Mouse (Mus musculus): ENCODE measurements at regions not wholly inside any gene's neighbourhood (a gene's known extent, or its start where the extent isn't known, plus 50 kb on each side); places are given as distances from the start of the nearest gene placed in this dataset.
"Not testable (repeated sequence)": the region's sequence is repeated elsewhere in the genome, so short reads cannot be mapped to it uniquely, and the experiment has no call there.

GRCm38 (mm10) chr7:82047456-82047855 is 55.4 kb upstream of the Bnc1 start:
- no peak for DNase-seq

GRCm38 (mm10) chr7:82053411-82053810 is 61.3 kb upstream of the Bnc1 start:
- DNase-seq = no peak

DNA sequence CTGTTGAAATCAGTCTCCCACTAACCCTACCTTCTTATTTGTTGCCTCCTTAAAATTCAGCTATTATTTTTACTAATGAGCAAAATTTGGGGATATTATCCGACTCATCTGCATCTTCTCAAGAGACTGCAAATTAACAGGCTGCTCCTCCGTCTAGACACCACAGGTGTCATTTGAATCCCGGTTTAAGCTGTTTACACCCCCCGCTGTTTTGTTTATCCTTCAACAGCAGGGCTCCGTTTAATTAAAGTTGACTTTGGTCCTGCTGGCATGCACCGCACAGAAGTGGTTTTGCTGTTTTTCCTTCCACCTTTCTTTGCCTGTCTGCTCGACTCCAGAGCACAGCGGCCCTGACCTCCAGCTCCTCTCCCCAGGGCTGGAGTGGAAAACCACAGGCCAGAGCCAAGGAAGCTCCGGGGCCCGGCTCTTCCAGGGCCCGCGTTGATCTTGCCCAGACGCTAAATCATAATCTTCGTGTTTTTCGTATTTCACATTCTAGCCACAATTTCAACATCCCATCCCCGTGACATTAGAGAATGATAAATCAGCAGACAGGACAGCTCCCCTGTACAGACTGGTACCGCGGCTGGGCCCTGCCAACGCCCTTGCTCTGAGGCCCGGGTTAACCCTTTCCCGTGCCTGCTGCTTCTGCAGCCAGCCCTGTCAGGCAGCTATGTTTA is 64.6 kb upstream of the Bnc1 start:
- peak; percentile 78 to 83 for DNase-seq

GRCm38 (mm10) chr7:82063407-82063806 is 71.3 kb upstream of the Bnc1 start:
- no peak for DNase-seq

DNA sequence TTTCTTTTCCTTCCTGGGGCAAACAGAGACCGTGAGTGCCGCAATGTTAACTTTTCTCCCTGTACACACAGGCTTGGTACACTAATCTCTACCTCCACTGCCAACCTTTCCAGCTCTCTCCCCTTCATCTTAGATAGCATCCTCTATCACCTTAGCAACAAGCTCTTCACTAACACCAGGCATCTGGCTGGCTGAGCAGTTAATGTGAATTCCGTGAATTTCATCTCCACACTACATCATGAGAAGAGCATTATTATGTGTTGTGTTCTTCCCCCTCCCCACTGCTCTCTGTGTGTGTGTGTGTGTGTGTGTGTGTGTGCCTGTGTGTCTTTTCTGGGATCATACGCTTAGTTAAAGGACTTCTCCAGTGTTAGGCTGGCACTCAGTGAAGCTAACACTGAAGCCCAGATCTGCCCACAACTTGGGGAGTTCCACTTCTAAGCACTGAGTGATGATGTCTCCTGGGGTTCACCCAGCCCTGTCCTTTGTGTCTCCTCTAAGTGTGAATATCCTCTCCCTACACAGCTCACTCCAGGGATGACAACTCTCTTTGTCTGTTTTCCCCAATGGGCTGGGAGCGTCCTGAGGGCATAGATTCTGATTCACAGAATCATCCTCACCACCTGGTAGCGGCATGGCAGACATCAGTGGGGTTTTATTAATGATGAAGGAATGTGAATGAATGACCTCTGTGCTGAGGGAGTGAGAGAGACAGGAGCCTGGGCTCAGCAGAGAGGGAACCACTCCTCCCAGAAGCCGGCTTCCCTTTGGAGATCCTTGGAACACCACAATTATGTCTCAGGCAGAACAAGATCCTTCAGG is 77.7 kb upstream of the Bnc1 start:
- no peak for DNase-seq

DNA sequence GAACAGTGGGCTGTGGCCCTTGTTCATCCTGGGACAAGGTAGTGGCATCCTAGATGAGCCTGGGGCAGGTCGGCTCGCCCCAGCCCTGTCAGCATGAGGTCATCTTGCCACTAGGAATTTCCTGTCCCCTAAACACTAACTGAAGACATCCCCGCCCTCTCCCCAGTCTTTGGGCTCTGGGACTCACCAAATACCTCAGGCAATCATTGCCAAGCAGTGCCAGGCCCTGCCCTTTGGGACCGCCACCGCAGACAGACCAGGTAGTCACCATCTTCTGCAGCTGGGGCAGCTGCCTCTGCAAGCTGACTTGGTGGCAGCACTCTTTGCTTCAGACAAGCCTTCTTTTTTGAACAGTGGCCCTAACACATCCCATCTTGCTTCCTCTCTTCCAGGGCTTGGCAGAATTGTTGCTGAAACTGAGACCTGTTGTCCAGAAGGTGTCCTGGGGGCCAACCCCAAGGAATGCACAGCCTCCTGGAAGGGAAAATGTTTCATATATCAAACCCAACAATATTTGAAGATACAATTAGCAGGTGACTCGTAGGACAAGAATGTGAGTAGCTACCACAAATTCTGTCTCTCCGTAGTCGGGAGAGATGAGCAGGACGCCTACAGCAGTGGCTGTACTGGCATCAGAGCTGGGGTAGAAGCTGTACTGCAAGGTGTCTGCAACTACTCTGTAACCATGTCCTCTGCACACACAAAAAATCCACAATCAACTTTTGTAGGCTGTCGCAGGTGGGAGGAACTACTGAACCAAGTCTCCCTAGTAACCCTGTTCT is 79.0 kb upstream of the Bnc1 start:
- DNase-seq = no peak

GRCm38 (mm10) chr7:82075359-82075758 is 83.3 kb upstream of the Bnc1 start:
- no peak for DNase-seq

DNA sequence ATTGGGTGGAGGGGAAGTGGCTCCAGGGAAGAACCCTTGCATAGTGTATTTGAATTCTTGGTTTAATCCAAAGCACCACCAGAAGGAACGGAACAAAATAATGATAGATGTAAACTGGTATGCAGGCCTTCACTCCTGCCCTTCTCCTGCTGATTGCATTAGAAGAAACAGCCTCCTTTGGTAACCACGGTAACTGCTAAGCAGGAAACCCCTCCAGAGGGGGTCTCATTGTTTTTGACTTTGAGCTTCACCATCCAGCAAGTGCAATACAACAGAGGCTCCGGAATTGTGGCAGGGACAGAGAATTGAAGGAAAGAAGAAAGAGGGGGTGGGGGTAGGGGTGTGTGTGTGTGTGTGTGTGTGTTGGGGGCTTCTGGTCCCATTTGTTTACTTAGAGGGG is 89.8 kb upstream of the Bnc1 start:
- DNase-seq = no peak

- DNase-seq = no peak
Observed at GRCm38 (mm10) chr7:82082883-82083282, 90.8 kb upstream of the Sh3gl3 start.

GRCm38 (mm10) chr7:82084473-82084872 is 89.2 kb upstream of the Sh3gl3 start:
- DNase-seq = no peak

DNA sequence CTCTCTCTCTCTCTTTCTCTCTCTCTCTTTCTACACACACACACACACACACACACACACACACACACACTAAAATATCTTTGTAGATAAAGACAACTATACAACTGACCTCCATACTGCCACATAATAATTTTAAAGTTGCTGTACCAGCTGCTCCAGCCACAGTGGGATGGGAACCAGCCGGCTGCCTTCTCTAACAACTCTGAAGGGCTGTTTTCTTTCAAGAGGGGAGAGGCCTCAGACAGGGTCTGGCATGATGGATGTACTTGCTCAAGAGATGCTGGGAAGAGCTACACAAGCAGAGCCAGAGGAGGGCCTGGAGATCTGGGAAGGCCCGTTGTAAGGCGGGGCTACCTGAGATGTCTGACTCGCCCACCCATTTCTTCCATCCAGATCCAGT is 88.4 kb upstream of the Sh3gl3 start:
- DNase-seq = no peak

DNA sequence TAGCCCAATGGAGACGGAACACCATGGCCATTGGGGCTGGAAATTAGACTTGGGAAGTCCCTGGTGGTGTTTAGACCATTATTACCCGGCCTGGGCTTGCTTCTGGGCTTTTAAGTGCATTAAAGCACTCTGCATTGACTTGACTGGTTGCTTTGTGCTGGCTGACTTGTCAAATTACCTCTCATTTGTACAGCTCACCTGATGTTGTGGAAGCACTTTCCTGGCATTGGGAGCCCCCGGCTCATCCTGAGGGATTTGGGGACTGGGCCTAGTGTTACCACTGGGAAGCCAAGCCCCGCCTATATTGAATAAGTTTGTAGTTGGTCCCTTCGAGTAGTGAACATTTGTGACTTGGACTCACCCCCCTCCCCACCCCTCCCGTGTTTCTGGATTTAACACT is 75.5 kb upstream of the Sh3gl3 start:
- DNase-seq = no peak

GRCm38 (mm10) chr7:82101314-82101713 is 72.3 kb upstream of the Sh3gl3 start:
- DNase-seq = no peak

DNA sequence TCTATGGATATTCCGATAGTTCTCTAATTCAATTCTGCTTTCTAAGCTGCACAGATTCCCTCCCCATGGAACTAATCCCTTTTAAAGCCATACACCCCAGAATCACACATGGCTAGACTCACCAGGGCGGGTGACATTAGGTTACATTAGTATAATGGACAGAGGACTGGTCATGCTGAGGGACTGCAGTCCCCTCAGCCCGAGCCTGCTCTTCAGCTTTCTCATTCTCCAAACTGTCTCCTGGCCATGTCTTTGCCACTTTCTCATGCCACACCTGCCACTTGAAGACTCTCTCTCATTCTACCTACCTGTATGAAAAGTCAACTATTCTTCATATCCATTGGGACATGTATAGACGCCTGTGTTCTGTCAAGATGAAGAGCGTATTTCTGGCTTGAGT is 68.0 kb upstream of the Sh3gl3 start:
- no peak for DNase-seq

DNA sequence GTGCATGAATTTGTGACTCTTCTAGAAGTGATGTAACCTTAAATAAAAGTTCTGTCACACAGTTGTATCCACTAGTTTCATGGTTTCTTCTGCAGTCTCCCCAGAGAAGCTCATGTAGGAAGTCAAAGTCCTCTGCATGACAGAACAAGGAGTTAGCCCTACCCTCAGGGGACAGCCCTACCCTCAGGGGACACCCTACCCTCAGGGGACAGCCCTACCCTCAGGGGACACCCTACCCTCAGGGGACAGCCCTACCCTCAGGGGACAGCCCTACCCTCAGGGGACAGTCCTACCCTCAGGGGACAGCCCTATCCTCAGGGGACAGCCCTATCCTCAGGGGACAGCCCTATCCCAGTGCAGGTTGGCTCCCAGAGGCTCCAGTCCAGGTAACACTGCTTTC is 64.5 kb upstream of the Sh3gl3 start:
- not testable (repeated sequence) for DNase-seq

DNA sequence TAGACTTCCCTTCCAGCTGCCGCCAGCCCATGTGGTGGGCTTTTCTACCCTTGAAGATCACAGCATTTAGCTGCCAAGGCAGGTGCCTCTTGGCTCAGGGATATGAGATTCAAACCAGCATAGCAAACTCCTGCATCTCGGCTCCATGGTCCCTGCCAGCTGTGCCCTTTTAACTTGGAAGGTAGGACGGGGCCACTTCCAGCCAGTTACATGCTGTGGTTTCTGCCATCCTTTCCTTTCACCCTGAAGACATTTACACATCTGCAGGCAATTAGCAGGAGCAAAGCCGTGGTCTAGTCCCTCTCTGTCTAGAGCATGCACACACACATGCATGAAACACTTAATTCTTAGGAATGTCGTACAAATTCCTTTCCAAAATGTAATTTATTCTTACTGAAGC is 64.1 kb upstream of the Sh3gl3 start:
- DNase-seq = no peak

DNA sequence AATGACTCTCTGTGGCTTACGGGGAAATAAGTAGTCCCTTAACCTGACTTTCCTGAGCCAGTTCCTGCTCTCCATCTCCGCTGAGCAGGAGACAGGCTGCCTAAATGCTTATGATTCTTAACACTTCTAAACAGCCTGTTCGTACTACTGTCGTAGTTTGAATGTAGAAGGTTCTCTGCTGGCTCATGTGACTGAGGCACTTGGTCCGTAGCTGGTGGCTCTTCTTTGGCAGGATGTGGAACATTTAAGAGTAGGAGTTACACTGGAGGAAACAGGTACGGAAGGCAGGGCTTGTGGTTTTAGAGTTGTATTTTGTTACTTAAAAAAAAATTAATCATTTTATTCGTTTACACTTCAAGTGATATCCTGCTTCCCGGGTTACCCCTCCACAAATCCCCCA is 63.7 kb upstream of the Sh3gl3 start:
- no peak for DNase-seq

DNA sequence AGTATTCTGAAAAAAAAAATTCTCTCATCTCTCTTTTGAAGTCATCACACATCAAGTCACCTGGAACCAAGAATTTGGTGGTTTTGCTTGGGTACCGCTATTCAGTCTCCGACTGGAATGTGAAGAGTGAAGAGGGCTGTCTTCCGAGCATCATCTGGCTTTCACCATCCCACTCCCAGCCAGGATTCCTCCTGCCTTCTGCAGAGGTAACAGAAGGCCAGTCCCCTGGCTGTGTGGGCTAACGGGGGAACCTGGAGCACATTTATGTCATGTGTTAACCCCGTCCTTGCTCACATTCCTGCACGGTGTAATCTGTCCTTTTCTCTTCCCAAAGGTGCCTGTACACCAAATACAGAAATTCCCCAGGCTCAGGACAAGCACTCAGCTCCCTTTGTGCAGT is 61.6 kb upstream of the Sh3gl3 start:
- DNase-seq = no peak

GRCm38 (mm10) chr7:82115646-82116045 is 58.0 kb upstream of the Sh3gl3 start:
- no peak for DNase-seq

- peak; percentile 69 to 83 for DNase-seq
Observed at GRCm38 (mm10) chr7:82119266-82119665, 54.4 kb upstream of the Sh3gl3 start.

GRCm38 (mm10) chr7:82119866-82120265 is 53.8 kb upstream of the Sh3gl3 start:
- no peak for DNase-seq

DNA sequence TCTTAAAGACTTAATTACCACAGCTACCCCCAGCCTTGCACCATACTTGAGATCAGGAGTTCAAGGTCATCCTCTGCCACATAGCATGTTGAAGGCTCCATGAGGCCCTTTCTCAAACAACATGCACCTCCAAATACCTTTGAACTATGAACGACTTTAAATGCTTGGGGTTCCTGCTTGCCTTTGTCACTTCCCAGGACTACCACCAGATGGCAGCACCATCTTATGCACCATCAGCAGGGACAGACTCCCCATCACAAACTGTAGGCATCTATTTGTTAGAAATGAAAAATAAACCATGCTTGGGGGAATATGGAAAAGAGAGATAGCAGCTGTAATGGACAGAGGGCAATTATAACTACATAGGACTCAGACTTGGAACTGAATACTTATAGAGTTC is 51.9 kb upstream of the Sh3gl3 start:
- DNase-seq = peak; percentile 66 to 70

All from adrenal gland, postnatal 36 days (tissue).